Mouse (Mus musculus) layer of hippocampus, postnatal 14 days (tissue): Measurements from ENCODE around the gene Slc22a23. TPM values are rescaled to one million over a fixed set of nuclear protein-coding genes. Genes with fewer than 3 reads are reported as not detected.

Source experiments
- DNase-seq, 2 experiments: peaks; one replicate each; pipeline ENCODE4 v3.0.0; 2021 to 2022; ENCODE audit warnings: low spot score in 2 of 2, mixed read lengths in 1 of 2
- total RNA-seq, 2 experiments: library from RNA; stranded (reverse); gene quantifications; 2 replicates each; pipeline ENCODE4 v1.2.3; 2021

The Slc22a23 gene
- total RNA-seq, 2 experiments from 2014 or later = 50.9 to 53.6 TPM

DNA sequence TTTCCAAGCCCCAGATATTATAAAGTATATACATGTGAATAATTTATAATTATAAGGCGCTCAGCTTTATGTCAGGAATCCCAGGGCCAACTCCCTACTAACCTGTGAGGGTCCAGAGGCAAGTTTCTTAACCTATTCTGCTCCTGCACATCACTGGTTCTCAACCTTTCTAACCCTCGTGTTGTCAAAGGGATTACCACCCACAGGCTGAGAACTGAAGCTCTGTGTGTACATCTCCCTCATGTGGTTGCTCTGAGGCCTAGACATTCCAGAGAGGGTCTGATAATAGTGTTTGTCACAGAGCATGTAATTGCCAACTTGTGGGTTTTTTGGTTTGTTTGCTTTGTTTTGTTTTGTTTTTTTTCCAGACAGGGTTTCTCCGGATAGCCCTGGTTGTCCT, 198.1 kb downstream of the Slc22a23 start:
- DNase-seq = no peak

DNA sequence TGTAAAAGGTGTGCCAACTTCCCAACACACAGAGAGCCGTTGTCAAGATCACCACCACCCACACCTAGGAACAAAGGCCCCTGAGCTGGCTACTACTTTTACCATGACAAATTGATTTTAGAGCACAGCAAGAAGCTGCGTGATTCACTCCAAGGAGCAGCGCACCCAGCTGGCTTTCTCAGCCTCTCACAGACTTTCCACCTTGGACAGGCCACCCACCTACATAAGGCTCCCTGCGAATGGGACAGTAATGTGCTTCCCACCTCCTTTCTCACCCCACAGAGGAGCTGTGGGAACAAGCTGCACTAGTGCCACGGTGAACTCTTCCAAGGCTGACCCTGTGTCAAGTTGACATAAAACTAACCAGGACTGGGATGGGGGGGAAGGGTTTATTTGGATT, 201.6 kb downstream of the Slc22a23 start:
- no peak for DNase-seq

DNA sequence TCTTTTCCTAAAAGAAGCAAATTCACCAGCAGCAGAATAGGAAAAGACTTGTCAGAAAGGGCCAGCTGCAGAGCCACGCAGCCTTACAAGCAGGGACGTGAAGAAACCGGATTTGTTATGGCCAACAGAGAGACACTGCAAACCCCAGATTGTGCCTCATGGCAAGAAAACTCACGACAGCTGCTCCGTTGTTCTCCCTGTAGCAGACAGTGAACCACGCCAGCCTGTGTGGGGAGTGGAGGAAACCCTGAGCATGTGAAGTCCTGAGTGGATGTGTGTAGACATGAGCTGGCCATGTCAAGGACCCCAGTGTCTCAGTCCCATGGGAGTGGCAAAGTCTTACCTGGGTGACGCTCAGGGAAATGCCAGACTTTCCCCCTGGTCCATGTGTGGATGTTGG, 208.4 kb downstream of the Slc22a23 start:
- peak; percentile 78 to 88 for DNase-seq

DNA sequence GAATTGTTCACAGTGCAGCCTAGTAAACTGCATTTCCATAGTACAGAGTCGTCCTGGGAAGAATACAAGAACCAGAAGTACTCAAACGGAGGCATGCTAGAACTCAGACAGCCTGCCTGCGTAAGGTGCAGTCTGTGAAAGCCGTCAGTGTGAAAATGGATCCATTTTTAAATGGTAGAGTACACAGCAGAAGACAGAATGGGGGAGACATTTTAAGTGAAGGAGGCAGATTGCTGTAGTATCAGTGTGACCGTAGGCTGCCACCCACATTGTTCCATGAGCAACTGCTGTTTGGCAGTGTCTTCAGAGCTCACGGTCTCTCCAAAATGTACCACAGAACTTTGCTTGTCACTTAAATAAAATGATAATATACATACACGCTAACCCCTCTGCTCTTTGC, 210.7 kb downstream of the Slc22a23 start:
- DNase-seq = peak in 1 of 2 experiments; percentile 79

DNA sequence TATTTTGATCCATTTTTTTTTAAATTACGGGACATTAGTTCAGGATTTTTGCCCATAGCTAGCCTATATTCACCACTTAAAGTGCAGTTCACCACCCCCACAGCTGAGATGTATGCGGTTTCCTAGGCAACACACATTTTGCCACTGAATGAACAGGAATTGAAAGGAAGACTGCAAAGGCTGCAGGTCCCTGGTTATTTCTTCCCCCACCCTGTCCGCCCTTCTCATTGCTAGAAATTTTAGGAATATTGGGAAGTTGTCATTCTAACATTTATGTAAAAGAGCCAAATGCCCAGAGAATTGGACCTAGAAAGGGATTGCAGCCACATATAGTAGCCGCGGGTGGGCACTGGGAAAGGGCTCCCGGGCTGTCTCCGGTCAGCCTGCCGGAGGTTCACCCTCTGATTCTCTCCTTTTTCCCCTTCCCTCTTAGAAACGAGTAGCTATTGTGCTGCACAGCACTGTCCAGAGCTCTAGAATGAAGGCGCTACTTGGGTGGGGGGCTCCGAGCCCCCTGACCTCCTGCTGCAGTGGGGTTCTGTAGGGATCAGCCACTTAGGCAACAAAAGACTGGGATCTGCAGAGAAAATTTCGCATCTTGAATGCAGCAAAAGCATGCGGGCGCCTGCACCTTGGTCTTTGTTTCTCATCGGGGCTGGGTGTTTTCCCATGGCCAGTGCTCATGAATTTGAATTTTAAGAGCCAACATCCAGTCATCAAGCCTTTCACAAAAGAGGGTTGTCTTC, 211.5 kb downstream of the Slc22a23 start:
- DNase-seq = no peak

DNA sequence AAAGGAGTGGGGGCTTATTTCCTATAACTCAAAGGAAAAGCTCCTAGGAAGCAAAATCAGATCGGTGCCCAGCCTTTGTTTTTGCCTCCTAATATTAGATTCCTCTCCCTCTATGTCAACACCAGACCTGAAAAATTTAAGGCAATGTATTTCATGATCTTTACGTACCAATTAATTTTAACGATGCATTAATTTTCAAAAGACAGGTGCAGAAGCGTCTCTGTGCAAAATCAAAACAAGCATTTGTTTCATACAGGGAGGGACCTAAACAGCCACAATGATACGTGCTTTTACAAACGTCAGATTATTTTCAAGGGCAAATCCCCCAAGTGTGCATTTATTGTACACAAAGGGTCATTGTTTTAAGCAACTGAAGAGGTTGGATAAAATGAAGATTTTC, 212.1 kb downstream of the Slc22a23 start:
- no peak for DNase-seq

DNA sequence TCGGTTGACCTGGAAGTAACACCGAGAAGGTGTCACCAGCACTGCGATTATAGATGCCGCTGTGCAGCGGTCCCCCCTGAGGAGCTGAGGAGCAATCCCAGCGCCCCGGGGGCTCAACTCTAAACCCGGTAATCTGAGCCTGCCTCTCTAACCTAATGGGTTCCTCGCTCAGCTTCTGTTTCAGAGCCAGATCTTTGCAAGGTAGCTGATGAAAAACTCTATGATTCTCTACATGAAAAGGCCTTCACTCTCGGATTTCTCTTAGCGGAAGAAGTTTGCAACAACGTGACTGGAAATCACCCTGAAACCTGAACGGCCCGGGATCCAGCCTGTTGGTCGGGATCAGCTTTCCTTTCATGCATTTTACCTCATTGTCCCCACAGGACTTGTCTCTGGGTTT, 212.7 kb downstream of the Slc22a23 start:
- DNase-seq = no peak

DNA sequence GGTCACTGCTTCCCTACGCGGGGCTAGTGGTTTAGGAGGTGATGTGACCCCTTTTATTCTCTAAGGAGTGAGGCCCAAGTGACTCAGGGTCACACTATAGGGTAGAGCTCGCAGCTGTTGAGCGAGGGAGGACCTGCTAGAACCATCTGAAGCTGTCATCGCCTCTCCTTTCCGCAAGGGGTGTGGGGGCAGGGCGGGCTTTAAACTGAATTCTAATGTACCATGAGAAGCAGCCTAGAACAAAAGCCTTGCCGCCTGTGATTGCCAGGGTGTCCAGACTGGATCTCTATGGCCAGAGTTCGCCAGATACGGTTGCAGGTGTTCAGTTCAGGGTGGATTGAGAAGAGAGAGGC, 213.3 kb downstream of the Slc22a23 start:
- DNase-seq = peak; percentile 70 to 71

DNA sequence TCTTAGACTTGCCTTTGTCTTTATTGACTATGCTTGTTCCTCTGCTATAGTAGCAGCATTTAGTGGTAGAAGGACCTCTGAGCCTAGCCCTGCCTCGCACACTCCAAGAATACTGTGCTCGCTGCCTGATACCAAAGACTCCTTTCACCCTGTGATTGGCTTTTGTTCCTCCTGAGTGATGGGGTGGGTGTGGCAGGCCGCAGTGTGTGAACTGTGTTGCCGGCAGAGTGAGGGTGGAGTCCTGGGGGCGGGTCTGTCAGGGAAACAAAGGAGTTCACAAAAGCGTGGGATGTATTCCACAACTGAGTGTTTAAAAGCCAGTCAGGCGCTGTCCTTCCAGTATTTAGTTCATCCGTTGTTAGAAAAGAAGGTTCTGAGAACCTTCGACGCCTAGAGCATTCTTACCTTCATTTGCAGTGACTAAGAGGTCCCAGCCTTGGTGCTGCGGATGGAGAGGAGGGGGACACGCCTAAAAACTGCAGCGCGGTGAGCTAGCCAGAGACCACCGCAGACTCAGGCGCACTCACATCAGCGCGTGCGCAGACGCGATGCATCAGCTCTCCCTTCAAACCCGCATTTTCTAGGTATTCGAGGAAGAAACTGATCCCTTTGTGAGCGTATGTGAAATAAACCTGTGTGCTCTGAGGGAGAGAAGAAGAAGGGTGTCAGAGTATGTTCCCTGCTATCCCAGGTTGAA, 213.8 kb downstream of the Slc22a23 start:
- peak; percentile 76 to 80 for DNase-seq

DNA sequence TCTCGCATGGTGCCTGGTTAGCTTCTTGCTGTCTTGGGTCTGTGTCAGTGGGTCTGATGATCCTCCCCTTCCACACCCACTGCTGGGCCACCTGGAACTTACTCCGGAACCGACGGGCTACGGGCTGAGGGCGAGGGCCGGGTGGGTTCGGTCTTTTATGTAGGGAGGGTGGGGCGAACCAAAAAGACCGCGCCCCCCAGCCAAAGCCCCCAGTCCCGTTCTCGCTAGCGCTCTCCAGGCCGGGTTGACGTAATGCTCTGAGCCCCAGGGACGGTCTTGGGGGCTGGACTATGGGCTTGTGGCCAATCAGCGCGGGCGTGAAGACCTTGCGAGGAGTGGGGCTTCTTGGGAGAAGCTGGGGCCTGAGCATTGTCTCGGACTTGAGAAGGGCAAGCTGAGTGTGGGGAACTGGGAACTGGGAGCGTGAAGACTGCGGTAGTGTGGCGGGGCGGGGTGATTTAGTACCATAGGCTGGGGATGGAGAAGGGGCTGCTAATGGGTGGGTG, 214.7 kb downstream of the Slc22a23 start, which contains the start of gene Tubb2b:
TSS of gene Tubb2b (minus strand) at position 241 of the 506 bp plus-strand sequence.
- DNase-seq = peak; percentile 88 to 91

DNA sequence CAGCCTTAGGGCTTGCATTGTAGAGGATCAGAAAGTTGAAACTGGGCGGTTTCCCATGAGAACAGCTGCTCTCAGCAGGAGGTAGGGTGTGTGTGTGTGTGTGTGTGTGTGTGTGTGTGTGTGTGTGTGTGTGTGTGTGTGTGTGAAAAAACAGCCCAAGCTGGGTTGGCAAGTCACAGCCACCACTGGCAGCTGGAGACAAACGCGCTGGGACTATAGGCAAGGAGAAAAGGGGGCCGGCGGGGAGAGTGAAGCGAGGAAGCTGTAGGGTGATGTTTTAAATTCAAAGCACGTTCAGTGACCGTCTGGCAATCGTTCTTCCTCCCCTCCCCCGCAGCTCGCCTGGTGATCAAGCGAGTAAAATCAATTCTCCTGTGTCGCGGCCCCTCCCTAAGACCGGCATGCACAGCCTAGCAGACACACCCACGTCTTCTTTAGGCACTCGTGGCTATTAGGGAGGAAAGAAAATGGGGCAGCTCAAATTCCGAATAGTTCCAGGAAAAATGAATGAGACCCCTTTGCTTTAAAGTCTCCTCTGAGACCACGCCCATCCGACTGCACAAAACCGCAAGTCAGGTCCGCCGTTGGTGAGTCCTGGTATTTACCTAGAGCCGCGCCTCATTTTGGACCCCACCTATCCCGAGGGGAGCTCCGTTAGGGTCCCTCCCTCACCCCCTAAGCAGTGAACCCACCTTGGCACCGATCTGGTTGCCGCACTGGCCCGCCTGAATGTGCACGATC, 215.3 kb downstream of the Slc22a23 start:
- peak; percentile 76 to 84 for DNase-seq

Other genes starting within 250 kb of the Slc22a23 start
- gene Tubb2b, start 214.7 kb downstream of the Slc22a23 start, total RNA-seq = 100 to 1,000 TPM; 703 to 790 TPM
- gene Psmg4, start 182.2 kb downstream of the Slc22a23 start, total RNA-seq = 10 to 100 TPM; 26.1 to 33.6 TPM